Mouse (Mus musculus) ES-Bruce4 (cell line): ENCODE results near the gene Uqcr11.

Experiments
- CTCF ChIP-seq: IDR thresholded peaks from one replicate; pipeline ENCODE4 v1.8.1; 2011; ENCODE audit warnings: low read depth, low read length
- EP300 ChIP-seq: IDR thresholded peaks from 2 replicates; pipeline ENCODE4 v1.6.1; 2011; ENCODE audit warnings: low read depth, low read length; ENCODE audit not compliant: insufficient read depth
- POLR2A ChIP-seq: IDR thresholded peaks from one replicate; pipeline ENCODE4 v1.8.1; 2011; ENCODE audit warnings: low read length; ENCODE audit not compliant: insufficient read depth

GRCm38 (mm10) chr10:80398719-80399190 lies 7.9 kb downstream of the Uqcr11 start:
- TF ChIP-seq CTCF, result no peak
- no peak for TF ChIP-seq EP300
- no peak for TF ChIP-seq POLR2A
